Mouse (Mus musculus) liver, postnatal 0 days (tissue): ENCODE measurements around the gene Gm9903. TPM values are rescaled to one million over a fixed set of nuclear protein-coding genes. Genes with fewer than 3 reads are reported as not detected.
A peak's percentile ranks its signal among the peaks of the same experiment; 100 is the strongest.

Source experiments
- ATAC-seq: fragments of 200-750 bp; cut with Nextera tagmentation; 2 replicates; pipeline ENCODE4 v1.8.0; 2017; ENCODE audit warnings: mild to moderate bottlenecking, moderate library complexity
- DNase-seq: peaks from one replicate; pipeline ENCODE4 v3.0.0-alpha.2; 2016
- H3K27ac ChIP-seq: fragments of 300-500 bp; sonication (generic); 2 replicates; pipeline ENCODE4 v1.5.1; 2014; ENCODE audit warnings: antibody characterized with exemption, moderate library complexity, mild to moderate bottlenecking, low read depth
- H3K27me3 ChIP-seq: fragments of 300-500 bp; sonication (generic); 2 replicates; pipeline ENCODE4 v1.6.1; 2014; ENCODE audit warnings: low read length, control low read depth, mixed read lengths; ENCODE audit not compliant: insufficient read depth
- H3K36me3 ChIP-seq: fragments of 300-500 bp; sonication (generic); replicated peaks from 2 replicates; pipeline ENCODE4 v1.6.1; 2014; ENCODE audit warnings: mild to moderate bottlenecking, control low read depth, low read length, moderate library complexity, mixed read lengths; ENCODE audit not compliant: insufficient read depth
- H3K4me1 ChIP-seq: fragments of 300-500 bp; sonication (generic); 2 replicates; pipeline ENCODE4 v1.6.1; 2014; ENCODE audit warnings: antibody characterized with exemption, mild to moderate bottlenecking, control low read depth; ENCODE audit not compliant: insufficient read depth
- H3K4me2 ChIP-seq: fragments of 300-500 bp; sonication (generic); 2 replicates; pipeline ENCODE4 v1.6.1; 2014; ENCODE audit warnings: low read depth, mild to moderate bottlenecking, low read length, moderate library complexity, mixed read lengths
- H3K4me3 ChIP-seq: fragments of 300-500 bp; sonication (generic); 2 replicates; pipeline ENCODE4 v1.5.1; 2014; ENCODE audit warnings: low read depth, low read length
- H3K9ac ChIP-seq: fragments of 300-500 bp; sonication (generic); replicated peaks from 2 replicates; pipeline ENCODE4 v1.6.1; 2014; ENCODE audit warnings: mild to moderate bottlenecking, moderate library complexity
- H3K9me3 ChIP-seq: fragments of 300-500 bp; sonication (generic); 2 replicates; pipeline ENCODE4 v1.6.1; 2016; ENCODE audit warnings: mild to moderate bottlenecking, control low read depth, low read length, mixed read lengths
- CTCF ChIP-seq: sonication (generic); IDR thresholded peaks from 2 replicates; pipeline ENCODE4 v1.5.1; 2016; ENCODE audit warnings: antibody characterized with exemption, low read depth
- EP300 ChIP-seq: IDR thresholded peaks from 2 replicates; pipeline ENCODE4 v1.6.1; 2016; ENCODE audit warnings: antibody characterized with exemption, low read depth, mild to moderate bottlenecking
- WGBS: fragments of 180-500 bp; shearing (Covaris S2); extraction: QIAGEN DNeasy Blood & Tissue Kit; methylation state at CpG from one replicate; pipeline ENCODE4 v1.1.7; 2014; ENCODE audit not compliant: insufficient replicate concordance; 5-methylcytosine and 5-hydroxymethylcytosine counted together
- polyA plus RNA-seq: library from polyadenylated mRNA; unstranded; fragments of >200 nt; fragmentation: Nextera tagmentation; extraction: Ambion mirVana; gene quantifications from 2 replicates; pipeline ENCODE4 v1.2.1, GENCODE M21; 2015

The Gm9903 gene
- 0.06 and 0.20 TPM in 2 replicates for polyA plus RNA-seq

DNA sequence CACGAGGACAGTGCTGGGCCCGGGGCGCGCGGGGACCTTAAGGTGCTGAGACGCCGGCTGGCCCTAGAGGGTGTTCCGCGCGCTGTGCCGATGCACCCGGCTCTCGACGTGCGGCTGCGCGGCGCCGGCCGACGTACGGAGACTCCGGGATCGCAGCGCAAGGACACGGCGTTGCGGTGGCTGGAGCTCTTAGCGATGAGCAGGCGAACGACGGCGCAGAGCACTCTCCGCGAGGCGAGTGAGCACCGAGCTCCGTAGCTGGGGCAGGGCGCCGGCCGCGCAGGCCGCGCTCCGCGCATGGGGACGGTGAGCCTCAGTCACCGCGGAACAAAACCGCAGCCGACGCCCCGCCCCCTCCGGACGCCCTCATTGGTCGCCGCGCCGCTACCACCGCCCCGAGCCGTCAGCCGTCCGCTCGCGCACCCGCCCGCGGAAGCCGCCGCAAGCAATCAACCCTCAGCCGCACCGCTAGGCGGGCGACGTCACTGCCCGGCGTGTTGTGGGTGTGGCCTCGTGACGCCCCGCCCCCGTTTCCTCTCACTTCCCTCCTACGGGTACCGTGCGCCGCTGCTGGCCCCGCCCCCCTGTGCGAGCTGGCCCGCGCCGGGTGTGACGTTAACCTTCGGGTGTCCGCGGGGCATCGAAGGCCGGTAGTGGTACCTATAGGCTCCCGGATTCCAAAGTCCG is at the start of gene Gm9903, which contains the start of gene Fam53a:
Gene Gm9903 (plus strand): TSS at position 625 of the 687 bp plus-strand sequence.
Gene Fam53a (minus strand): TSS at position 335 of the 687 bp plus-strand sequence.
- no peaks in the 10 kb centered on the region for H3K27me3 ChIP-seq
- 2% methylated on average over 80 of the region's 99 CpGs for WGBS
- peak; percentile 96 for ATAC-seq
- DNase-seq, result peak; percentile 100
- TF ChIP-seq CTCF, result peak; percentile 36
- no peak for TF ChIP-seq EP300
- peak within 1 kb of the TSS; percentile 92 for H3K4me2 ChIP-seq
- peak within 1 kb of the TSS; percentile 85 for H3K27ac ChIP-seq
- peak within 1 kb of the TSS; percentile 68 for H3K4me3 ChIP-seq
- no peaks in the 10 kb centered on the region for H3K36me3 ChIP-seq
- peaks cover 23% of the 10 kb centered on the region for H3K4me1 ChIP-seq
- H3K9ac ChIP-seq, result peak within 1 kb of the TSS; percentile 88
- no peaks in the 10 kb centered on the region for H3K9me3 ChIP-seq

- no peak overlapping the region for H3K4me3 ChIP-seq
Measured at GRCm38 (mm10) chr5:33580336-33580735, 49.4 kb upstream of the Gm9903 start.

DNA sequence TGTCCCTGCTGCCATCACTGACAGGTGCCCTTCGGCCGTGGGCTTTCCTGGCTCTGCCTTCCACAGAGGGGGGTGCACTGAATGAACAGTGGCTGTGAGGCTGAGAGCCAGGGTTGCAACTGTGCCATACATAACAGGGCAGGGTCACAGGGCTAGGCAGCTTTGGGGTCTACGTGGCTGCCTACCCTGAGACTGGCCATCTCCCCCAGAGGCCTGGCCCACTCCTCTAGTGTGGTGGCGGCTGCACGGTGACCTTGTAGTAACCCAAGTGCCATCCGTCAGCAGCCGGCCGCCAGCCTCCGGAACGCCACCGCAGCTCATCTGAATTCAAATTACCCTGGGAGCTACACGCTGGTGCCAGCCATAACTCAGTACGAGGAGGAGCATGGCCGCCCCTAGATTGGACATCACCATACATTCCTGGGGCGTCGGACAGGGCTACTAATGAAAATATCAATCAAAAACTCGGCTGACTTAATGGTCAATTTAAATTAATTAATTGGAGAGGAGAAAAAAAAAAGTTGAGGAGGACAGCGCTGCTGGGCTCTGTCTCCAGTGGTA is 42.1 kb upstream of the Gm9903 start:
- TF ChIP-seq CTCF (no peak), EP300 (no peak)

More at GRCm38 (mm10) chr5:33580336-33580735, 49.4 kb upstream of the Gm9903 start:
- TF ChIP-seq EP300 (no peak), CTCF (no peak)
- no peaks in the 10 kb centered on the region for H3K36me3 ChIP-seq
- no peak overlapping the region for H3K9ac ChIP-seq
- 55% methylated on average over 1 of the region's 1 CpGs for WGBS
- H3K27me3 ChIP-seq, result no peaks in the 10 kb centered on the region
- no peak overlapping the region for H3K27ac ChIP-seq
- H3K9me3 ChIP-seq, result no peaks in the 10 kb centered on the region
- H3K4me2 ChIP-seq, result no peak overlapping the region
- H3K4me1 ChIP-seq, result no peaks in the 10 kb centered on the region; the same call in 1 of the 2 replicates
- no peak for DNase-seq
- ATAC-seq, result no peak

DNA sequence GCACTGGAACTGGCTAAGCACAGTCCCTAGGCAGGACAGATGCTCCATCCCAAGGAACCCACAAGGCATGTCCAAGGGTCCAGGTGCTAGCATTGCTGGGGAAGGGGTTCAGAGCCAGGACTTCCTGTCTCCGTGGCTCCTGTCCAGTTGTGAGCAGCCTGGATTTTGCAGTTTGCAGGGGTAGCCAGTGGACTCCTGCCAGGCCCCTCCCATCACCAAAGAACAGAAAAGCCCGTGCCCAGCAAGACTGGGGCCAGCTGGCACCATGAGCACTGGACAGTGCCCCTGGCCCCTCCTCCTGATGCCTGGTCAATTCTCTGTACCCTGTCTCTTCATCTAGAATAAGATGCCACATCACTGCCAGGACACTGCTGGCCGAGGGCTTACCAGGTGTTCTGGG is 41.7 kb upstream of the Gm9903 start:
- Histone ChIP-seq H3K9me3 (no peaks in the 10 kb centered on the region), H3K9ac (no peak overlapping the region), H3K36me3 (no peaks in the 10 kb centered on the region), H3K4me1 (no peaks in the 10 kb centered on the region), H3K27ac (no peak overlapping the region), H3K27me3 (no peaks in the 10 kb centered on the region), H3K4me2 (no peak overlapping the region), H3K4me3 (no peak overlapping the region)
- ATAC-seq (no peak), DNase-seq (no peak)
- TF ChIP-seq CTCF, result no peak
- TF ChIP-seq EP300, result no peak
- 60% methylated on average over 3 of the region's 3 CpGs for WGBS

More for the DNA sequence above, 42.1 kb upstream of the Gm9903 start:
- H3K27ac ChIP-seq, result no peak overlapping the region
- H3K9ac ChIP-seq, result no peak overlapping the region
- no peaks in the 10 kb centered on the region for H3K4me1 ChIP-seq
- no peak for DNase-seq
- H3K36me3 ChIP-seq, result no peaks in the 10 kb centered on the region
- no peak overlapping the region for H3K4me2 ChIP-seq
- ATAC-seq, result no peak
- H3K9me3 ChIP-seq, result no peaks in the 10 kb centered on the region
- 73% methylated on average over 18 of the region's 18 CpGs for WGBS
- H3K4me3 ChIP-seq, result no peak overlapping the region
- no peaks in the 10 kb centered on the region for H3K27me3 ChIP-seq

DNA sequence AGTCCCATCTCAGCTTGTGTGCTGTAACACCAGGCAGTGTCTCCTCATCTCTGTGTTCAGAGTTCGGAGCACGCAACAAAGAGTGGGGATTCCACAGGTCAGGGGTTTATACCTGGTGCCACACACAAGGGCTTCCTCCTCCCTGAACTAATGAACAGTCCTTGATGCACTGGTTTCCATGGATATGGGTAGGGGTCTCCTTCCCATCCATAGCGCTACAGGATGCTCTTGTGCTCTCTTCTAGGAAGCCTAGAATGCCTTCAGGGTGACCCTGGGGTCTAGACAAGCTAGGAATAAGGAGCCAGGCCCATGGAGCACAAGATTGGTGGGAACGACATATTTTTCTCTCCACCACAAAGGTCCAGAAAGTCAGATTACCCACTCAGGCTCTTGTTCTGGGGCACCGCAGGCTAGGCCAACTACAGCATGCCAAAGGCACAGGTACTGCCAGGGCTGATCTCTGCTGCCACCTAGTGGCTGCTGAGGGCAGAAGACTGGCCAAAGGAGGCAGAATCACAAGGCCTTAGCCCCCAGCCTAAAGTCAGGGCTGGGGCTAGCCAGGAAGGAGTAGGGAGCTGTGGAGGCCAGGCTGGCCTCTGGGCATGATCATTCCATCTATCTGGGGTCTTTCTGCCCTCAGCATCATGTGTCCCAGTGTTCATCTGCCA is 40.4 kb upstream of the Gm9903 start:
- TF ChIP-seq EP300 (no peak), CTCF (peak; percentile 99)

DNA sequence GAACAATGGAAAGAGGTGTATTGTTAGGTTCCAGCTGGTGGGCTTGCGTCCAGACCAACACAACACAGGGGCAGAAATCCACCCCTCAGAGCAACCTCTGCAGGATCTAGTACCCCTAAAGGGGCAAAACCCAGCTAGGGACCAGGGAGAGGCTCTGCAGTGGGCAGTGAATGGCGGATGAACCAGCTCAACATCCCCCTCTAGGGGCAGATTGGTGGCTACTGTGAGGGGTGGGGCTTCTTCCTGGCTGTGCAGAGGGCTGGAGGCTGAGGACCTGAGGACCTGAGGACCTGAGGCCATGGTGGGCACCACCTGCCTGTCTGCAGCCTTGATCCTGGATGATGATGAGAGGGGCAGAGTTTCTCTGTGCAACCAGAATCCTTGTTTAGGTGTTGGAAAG is 36.1 kb upstream of the Gm9903 start:
- DNase-seq (peak; percentile 38), ATAC-seq (no peak)
- TF ChIP-seq CTCF (peak; percentile 53), EP300 (no peak)
- no peaks in the 10 kb centered on the region for H3K36me3 ChIP-seq
- no peaks in the 10 kb centered on the region for H3K4me1 ChIP-seq
- no peaks in the 10 kb centered on the region for H3K27me3 ChIP-seq
- WGBS, result 54% methylated on average over 2 of the region's 2 CpGs
- no peak overlapping the region for H3K27ac ChIP-seq
- H3K9ac ChIP-seq, result no peak overlapping the region
- H3K4me3 ChIP-seq, result no peak overlapping the region
- no peaks in the 10 kb centered on the region for H3K9me3 ChIP-seq
- no peak overlapping the region for H3K4me2 ChIP-seq

More for the DNA sequence above, 40.4 kb upstream of the Gm9903 start:
- WGBS, result 64% methylated on average over 5 of the region's 5 CpGs
- Histone ChIP-seq H3K4me3 (no peak overlapping the region), H3K9me3 (no peaks in the 10 kb centered on the region), H3K4me2 (no peak overlapping the region), H3K36me3 (no peaks in the 10 kb centered on the region), H3K9ac (no peak overlapping the region), H3K27ac (no peak overlapping the region), H3K27me3 (no peaks in the 10 kb centered on the region), H3K4me1 (no peaks in the 10 kb centered on the region)
- DNase-seq (peak; percentile 81), ATAC-seq (no peak)
